Mouse (Mus musculus) CD4-positive, CD25-positive, alpha-beta regulatory T cell, adult 4 months (primary cell): ENCODE measurements around the gene Olfr365. TPM values are rescaled to one million over a fixed set of nuclear protein-coding genes. Genes with fewer than 3 reads are reported as not detected.

ENCODE experiments used
- ATAC-seq: one replicate; pipeline ENCODE4 v1.8.0; 2017
- polyA plus RNA-seq, 2 experiments: library from polyadenylated mRNA; unstranded; fragments of 100-300 nt; shearing (Covaris generic); gene quantifications; one replicate each; pipeline ENCODE4 v1.2.1; 2017

Olfr365 gene
- polyA plus RNA-seq = not detected

GRCm38 (mm10) chr2:37187898-37188297 lies at the start of gene Olfr365:
Gene Olfr365, plus strand, starts transcription at chr2:37188198.
- no peak for ATAC-seq

- no peak for ATAC-seq
Observed at GRCm38 (mm10) chr2:37139022-37139421, 49.0 kb upstream of the Olfr365 start, which contains the start of gene Olfr364-ps1. Gene Olfr364-ps1, plus strand, starts transcription at chr2:37139322.

GRCm38 (mm10) chr2:37211274-37211673 lies 23.3 kb downstream of the Olfr365 start, which contains the start of gene Olfr366:
Gene Olfr366, plus strand, starts transcription at chr2:37211574.
- ATAC-seq = no peak

Other genes starting within 250 kb of the Olfr365 start
- gene Olfr357, start 194.4 kb upstream of the Olfr365 start, polyA plus RNA-seq = not detected
- not detected for gene Olfr358, start 178.9 kb upstream of the Olfr365 start, polyA plus RNA-seq
- not detected for gene Olfr360, start 122.5 kb upstream of the Olfr365 start, polyA plus RNA-seq
- gene Olfr361, start 98.9 kb upstream of the Olfr365 start, polyA plus RNA-seq = not detected
- gene Olfr362, start 70.3 kb upstream of the Olfr365 start, polyA plus RNA-seq = not detected
- not detected for gene Olfr364-ps1, start 48.9 kb upstream of the Olfr365 start, polyA plus RNA-seq
- not detected for gene Olfr366, start 23.4 kb downstream of the Olfr365 start, polyA plus RNA-seq
- gene Olfr368, start 138.3 kb downstream of the Olfr365 start, polyA plus RNA-seq = not detected
- gene Pdcl, start 171.1 kb downstream of the Olfr365 start, polyA plus RNA-seq = 10 to 100 TPM; 25.3 to 30.9 TPM
- 10 to 100 TPM; 24.3 to 27.3 TPM for gene Rc3h2, start 234.7 kb downstream of the Olfr365 start, polyA plus RNA-seq